Mouse (Mus musculus) ZHBTc4 (cell line): ENCODE data around the gene Tex26.

Source experiments
- DNase-seq: peaks from one replicate; pipeline ENCODE4 v3.0.0-alpha.2; 2011; ENCODE audit warnings: low read depth, low spot score

The Tex26 gene

GRCm38 (mm10) chr5:149488360-149489021 lies 49.0 kb downstream of the Tex26 start:
- peak; percentile 91 for DNase-seq

- peak; percentile 21 for DNase-seq
Observed at GRCm38 (mm10) chr5:149489136-149489535, 49.7 kb downstream of the Tex26 start.

DNA sequence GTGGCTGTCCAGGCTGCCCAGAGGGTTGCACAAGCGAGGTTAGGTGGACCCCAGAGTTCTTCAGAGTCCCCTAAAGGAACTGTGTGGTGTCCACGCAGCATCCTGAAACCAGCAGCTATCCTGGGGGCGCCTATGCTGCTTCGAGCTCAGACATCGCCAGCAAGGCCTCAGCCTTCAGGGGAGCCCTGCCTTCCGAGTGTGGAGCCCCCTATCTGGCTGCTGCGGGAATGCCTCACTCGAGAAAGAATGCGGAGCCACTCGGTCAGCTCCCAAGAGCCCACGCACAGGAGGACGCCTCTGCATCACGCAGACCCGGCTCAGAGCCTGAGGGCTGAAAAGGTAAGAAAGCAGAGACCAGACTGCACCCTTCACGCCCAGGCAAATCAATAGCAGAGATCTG lies 50.8 kb downstream of the Tex26 start:
- peak; percentile 34 for DNase-seq

- DNase-seq, result no peak
Observed at GRCm38 (mm10) chr5:149495655-149496054, 56.2 kb downstream of the Tex26 start.

DNA sequence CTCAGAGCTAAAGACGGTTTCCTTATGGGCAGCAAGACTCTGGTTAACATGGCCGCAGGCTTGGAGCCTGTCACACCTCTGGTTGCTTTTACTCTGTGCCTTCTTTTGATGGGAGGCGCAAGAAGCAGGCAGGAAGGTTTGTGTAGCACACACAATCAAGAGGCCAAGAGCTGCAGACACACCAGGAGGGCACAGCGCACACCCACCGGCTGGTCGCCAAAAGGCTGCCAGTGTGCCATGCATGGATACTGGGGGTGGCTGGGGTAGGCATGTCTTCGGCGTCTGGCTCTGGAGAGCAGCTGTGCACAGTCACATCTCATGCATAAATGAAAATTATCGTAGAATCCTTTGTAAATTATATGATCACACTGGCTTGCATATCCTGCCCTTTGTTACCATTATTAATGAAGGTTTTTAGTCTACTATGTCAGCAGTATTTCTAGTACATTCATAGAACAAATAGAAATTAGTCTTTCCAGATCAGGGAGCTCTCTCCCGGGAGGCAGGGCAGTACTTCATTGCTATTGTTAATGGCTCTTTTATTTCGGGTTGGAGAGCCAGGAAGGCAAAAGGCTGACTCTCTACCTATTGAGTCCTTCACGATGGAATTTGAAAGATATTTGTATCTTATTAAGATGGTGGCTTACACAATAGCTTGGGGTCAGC lies 57.1 kb downstream of the Tex26 start:
- no peak for DNase-seq

DNA sequence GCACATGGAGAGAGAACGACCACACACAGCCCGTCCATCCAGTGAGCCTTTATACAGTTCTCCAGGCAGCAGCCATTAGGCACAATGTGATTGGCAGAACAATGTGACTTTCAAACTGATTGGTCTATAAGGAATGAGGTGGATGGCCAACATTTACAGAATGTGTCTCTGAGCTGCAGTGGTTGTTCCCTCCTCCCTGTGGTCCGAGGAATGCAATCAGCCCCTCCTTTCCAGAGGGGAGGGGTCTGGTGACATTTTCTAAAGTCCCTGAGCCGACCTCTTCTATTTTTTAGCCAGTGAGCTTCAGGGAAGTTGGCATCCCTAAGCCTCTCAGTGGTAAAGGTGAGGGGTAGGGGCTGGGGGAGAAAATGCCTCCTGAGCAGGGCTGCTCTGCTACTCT lies 60.5 kb downstream of the Tex26 start:
- DNase-seq, result peak; percentile 51

DNA sequence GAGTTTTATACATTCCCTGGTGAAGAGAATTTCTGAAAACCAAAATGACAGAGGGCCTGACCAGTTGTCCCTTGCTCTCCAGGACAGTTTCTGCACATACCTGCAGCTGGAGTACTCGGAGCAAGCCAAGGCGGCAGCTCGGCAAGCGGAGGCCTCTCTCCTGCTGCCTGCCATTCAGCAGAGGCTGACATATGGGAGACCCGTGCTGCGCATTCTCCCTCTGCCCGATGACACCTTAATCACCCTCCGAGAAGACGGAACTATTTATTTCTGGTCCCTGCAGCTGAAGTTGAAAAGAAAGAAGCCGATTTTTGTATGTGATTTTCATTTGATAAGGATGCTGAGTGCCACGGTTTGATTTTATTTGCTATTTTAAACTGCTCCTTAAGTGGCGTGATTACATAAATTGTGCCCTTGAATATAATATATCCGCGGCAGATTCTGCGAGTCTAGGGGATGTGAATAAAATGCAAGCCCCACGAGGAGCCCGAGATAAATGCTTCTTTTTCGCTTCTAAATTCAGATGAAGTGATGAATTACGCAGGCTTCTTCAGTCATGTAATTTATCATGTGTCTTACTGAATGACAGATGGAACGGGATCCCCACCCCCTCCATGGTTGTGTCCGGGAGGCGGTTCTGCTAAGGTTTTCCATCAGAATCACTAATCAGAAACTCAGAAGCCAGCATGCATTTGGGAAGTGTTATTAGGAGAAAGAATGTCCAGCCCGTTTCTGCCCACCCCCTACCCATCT lies 64.1 kb downstream of the Tex26 start:
- no peak for DNase-seq

- no peak for DNase-seq
Observed at GRCm38 (mm10) chr5:149504985-149505384, 65.5 kb downstream of the Tex26 start.

GRCm38 (mm10) chr5:149506033-149506432 lies 66.6 kb downstream of the Tex26 start:
- peak; percentile 51 for DNase-seq

DNA sequence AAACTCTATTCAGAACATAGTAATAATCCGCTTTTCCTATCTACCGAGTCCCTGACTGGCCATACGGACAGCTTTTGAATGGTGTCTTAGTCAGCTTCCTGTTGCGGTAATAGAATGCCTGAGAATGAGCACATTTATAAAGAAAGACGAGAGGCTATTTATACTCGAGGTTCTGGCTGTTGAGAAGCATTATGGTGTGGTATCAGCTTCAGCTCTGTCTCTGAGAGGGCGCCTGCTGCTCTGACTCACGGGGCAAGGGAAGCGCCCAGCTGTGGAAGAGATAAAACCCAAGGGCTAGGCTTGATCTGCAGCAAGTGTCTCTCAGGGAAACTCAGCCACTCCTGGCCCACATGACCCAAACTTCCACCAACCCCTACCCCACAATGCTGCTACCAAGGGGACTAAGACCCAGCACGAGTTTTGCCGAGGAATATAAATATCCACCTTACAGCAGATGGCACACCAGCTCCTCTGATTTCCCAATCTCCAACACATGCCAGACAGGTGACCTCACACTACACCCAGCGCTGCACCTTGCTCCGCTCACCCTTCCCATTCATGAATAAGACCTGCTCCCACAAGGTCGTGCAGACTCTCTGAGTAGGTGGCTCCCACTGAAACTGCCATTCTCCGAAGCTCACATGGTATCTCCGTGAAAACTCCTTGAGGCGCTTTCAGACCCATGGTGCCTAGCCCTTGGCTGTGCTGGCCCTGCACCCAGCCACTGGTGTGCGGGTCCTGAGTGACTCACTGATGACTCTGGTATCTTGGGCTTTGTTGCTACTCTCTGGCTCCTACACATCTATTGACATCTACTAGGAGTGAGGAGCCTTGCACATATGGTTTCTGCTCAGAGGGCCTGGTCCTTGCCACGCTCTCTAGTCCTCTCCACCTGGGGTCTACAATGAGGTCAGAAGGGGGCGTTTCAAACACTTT lies 68.9 kb downstream of the Tex26 start:
- no peak for DNase-seq

DNA sequence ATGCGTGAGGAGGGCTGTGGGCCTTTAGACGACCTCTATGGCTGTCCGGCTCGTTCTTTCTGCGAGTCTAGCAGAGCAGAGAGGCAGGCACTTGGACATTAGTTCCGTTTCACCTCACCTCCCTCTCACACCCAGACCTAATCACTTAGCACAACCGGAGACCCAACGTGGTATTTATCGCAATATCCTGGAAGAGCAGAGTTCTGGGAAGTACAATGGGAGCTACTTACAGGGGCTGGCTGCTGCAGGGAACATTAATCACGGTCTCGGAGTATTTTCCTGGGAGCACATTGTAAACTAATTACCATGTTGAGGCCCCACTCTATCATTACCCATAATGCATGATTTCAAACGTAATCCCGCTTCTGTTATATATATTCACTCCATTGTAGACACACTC lies 70.9 kb downstream of the Tex26 start:
- DNase-seq, result no peak

- DNase-seq, result no peak
Observed at GRCm38 (mm10) chr5:149512695-149513094, 73.2 kb downstream of the Tex26 start.

DNA sequence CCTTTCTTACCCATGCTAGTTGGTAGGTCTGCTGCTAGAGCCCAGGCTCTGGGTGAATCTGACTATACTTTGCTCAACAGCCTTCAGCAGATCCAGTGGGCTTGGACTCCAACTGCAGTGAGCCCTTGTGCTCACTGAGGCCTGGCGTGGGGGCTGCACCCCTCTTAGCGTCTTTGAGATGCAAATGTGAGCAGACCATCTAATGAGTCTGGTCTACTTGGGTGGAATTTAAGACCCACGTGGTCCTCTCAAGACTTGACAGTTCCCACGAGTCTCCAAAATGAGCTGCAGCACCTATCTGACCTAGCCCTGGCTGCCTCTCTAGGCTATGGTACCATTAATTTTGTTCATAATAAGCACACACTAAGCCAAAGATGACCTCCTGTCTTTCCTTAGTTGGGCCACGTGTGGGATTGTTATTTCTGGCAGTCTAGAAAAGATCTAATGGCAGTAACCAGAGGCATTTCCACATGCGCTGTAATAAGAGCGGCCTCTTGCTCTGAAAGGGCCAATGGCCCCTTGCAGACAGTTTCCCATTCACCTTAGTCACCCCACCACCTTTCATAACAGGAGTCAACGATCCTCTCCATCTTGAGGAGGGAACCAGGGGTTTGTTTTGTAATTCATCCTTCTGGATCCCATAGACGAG lies 74.1 kb downstream of the Tex26 start:
- peak; percentile 14 for DNase-seq

DNA sequence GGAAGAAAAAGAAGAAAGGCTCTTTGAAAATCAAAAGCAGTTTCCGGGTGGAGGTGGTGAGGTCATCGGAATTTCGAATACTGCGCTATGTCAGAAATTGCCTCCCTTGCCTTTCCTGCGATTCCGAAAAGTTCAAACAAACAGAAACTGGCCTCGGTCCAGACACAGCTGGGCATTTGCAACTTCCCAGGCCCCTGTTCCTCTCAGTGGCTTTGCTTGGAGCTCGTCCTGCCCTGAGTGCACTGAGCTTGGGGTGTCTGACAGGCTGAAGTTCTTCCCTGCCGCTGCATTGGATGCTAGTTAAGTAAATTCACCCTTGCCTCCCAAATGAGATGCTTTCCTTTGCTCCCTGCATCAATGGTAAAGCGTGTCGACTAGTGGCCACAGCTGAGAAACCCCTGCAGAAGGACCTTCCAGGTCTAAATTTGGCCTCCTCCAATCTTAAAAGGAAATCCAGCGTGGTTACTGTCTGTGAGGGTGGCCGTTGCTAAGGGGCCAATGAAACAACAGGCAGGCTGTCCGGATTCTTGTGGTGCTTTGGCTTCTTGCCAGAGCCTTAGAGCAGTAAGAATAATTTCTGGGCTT lies 74.7 kb downstream of the Tex26 start:
- DNase-seq, result peak; percentile 13

GRCm38 (mm10) chr5:149514890-149515289 lies 75.4 kb downstream of the Tex26 start:
- no peak for DNase-seq

DNA sequence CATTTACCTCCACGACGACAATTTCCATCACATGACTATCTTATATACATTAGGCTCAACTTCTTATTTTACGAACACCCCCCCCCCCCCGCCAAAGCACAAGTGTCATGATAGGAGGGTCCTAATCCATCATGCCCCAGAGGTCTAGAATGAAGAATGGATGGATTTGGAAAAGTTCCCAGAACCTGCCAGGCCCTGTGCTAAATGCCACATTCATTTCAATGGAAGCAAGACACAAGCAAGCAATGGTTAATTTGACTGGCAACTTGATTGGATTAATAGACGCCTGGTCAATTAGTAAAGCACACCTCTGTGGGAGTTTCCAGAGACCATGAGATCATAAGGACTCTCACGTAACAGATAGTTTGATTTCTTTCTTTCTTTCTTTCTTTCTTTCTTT lies 77.7 kb downstream of the Tex26 start:
- no peak for DNase-seq
